Mouse (Mus musculus): Measurements from ENCODE around the gene Spint2. TPM values are rescaled to one million over a fixed set of nuclear protein-coding genes. Genes with fewer than 3 reads are reported as not detected.

Spint2 gene
- polyA plus RNA-seq, 1 experiment from 2014 or later, result 239 TPM

DNA sequence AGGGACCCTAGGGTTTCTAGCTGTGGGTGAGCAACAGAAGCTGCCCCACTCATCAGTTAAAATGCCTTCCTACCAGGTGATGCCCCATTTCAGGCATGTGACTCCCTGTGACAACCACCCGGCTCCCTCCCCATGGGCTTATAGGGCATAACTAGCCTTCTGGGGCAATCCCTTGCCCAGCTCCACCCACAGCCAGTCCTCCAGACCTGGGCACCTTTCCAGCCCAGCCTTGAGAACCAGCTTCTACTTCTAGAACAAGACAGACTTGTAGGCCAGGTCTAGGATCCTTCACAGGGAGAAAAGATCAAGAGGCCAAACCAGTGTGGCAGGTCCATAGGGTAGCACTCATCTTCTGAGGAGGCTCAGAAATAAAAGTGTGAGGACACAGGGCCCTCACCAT lies 24.3 kb downstream of the Spint2 start:
- ATAC-seq (ENCODE audit: low FRiP score, low TSS enrichment), result no peak
- H3K4me3 ChIP-seq (ENCODE audit: low read length), result no peak overlapping the region
- no peak overlapping the region for H3K4me2 ChIP-seq (replicated peaks; ENCODE audit: low read depth, low read length)
- no peak overlapping the region for H3K27ac ChIP-seq (ENCODE audit: low read depth, low read length)
- H3K27me3 ChIP-seq (ENCODE audit: control insufficient read depth, insufficient read depth, low read length), result no peaks in the 10 kb centered on the region
- H3K4me1 ChIP-seq (ENCODE audit: control insufficient read depth, insufficient read depth, low read length), result peaks cover 21% of the 10 kb centered on the region; the same call in 1 of the 2 replicates
- H3K9ac ChIP-seq (ENCODE audit: low read depth, low read length), result no peak overlapping the region
- no peaks in the 10 kb centered on the region for H3K9me3 ChIP-seq (ENCODE audit: control insufficient read depth, low read length)
- WGBS, result 94% methylated on average over 1 of the region's 1 CpGs
- no peaks in the 10 kb centered on the region; the same call in 1 of the 2 replicates for H3K36me3 ChIP-seq (ENCODE audit: control insufficient read depth, insufficient read depth, low read length)

DNA sequence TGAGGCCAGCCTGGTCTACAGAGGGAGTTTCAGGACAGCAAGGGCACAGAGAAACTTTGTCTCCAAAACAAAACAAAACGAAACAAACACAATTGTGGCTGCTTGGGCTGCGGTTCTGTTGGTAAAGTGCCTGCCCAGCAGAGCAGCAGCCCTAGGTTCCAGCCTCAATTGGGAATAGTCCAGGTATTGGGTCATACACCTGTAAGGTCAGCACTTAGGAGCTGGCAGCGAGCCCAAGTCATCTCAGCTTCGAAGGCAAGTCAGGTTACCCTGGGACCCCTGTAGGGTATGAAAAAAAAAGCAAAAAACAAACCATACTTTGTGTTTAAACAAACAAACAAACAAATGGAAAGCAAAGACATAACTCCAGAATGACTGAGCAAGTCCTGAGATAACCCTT lies 25.8 kb downstream of the Spint2 start:
- Histone ChIP-seq H3K27me3 (ENCODE audit: control insufficient read depth, insufficient read depth, low read length) (no peaks in the 10 kb centered on the region), H3K36me3 (ENCODE audit: control insufficient read depth, insufficient read depth, low read length) (no peaks in the 10 kb centered on the region; the same call in 1 of the 2 replicates), H3K27ac (ENCODE audit: low read depth, low read length) (no peak overlapping the region), H3K9ac (ENCODE audit: low read depth, low read length) (no peak overlapping the region), H3K4me2 (replicated peaks; ENCODE audit: low read depth, low read length) (no peak overlapping the region), H3K9me3 (ENCODE audit: control insufficient read depth, low read length) (no peaks in the 10 kb centered on the region), H3K4me3 (ENCODE audit: low read length) (no peak overlapping the region), H3K4me1 (ENCODE audit: control insufficient read depth, insufficient read depth, low read length) (peaks cover 16% of the 10 kb centered on the region; the same call in 1 of the 2 replicates)
- ATAC-seq (ENCODE audit: low FRiP score, low TSS enrichment), result no peak
- WGBS, result 89% methylated on average over 4 of the region's 4 CpGs

DNA sequence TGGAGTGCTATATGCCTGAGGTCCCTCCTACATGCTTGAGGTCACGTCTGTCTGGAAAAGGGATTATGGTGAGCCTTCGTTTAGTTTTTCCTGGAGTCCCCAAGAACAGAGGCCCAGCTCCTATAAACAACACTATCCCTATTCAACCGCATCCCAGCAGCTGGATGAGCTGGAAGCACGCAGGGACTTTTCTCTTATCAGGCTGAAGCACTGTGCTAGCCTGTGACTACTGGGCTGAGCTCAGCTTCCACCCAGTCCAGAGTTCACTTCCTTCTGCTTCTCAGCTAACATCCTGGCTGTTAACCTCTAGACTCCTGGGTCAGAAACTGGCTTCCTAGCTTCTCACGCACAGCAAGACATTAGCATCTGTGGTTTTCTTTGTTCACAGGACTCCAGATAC lies 27.9 kb downstream of the Spint2 start:
- no peak overlapping the region for H3K4me3 ChIP-seq (ENCODE audit: low read length)
- no peaks in the 10 kb centered on the region for H3K9me3 ChIP-seq (ENCODE audit: control insufficient read depth, low read length)
- no peak for ATAC-seq (ENCODE audit: low FRiP score, low TSS enrichment)
- peaks cover 5% of the 10 kb centered on the region; the same call in 1 of the 2 replicates for H3K27me3 ChIP-seq (ENCODE audit: control insufficient read depth, insufficient read depth, low read length)
- no peak overlapping the region for H3K27ac ChIP-seq (ENCODE audit: low read depth, low read length)
- H3K9ac ChIP-seq (ENCODE audit: low read depth, low read length), result no peak overlapping the region
- H3K4me1 ChIP-seq (ENCODE audit: control insufficient read depth, insufficient read depth, low read length), result peaks cover 13% of the 10 kb centered on the region; the same call in 1 of the 2 replicates
- no peak overlapping the region for H3K4me2 ChIP-seq (replicated peaks; ENCODE audit: low read depth, low read length)
- 28% methylated on average over 5 of the region's 5 CpGs for WGBS
- no peaks in the 10 kb centered on the region; the same call in 1 of the 2 replicates for H3K36me3 ChIP-seq (ENCODE audit: control insufficient read depth, insufficient read depth, low read length)

DNA sequence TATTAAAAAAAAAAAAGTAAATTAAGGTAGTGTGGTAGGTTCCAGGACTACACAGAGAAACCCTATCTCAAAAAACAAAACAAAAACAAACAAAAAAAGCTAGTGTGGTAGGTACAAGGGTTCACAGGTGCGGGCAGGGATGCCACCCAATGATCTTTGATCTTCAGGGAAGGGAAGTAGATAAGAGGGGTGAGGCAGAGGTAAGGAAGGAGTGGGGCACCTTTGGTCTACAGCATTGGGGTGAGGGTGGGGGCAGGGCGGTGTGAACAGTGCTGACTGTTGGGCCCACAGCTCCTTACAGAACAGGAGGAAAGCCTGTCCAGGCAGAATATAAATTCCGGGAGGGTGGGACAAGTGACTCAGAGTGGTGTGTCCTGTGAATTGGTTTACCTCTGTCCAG lies 30.5 kb downstream of the Spint2 start:
- Histone ChIP-seq H3K27ac (ENCODE audit: low read depth, low read length) (no peak overlapping the region), H3K27me3 (ENCODE audit: control insufficient read depth, insufficient read depth, low read length) (peaks cover 5% of the 10 kb centered on the region; the same call in 1 of the 2 replicates), H3K9ac (ENCODE audit: low read depth, low read length) (no peak overlapping the region), H3K9me3 (ENCODE audit: control insufficient read depth, low read length) (no peaks in the 10 kb centered on the region), H3K4me2 (replicated peaks; ENCODE audit: low read depth, low read length) (no peak overlapping the region), H3K4me3 (ENCODE audit: low read length) (no peak overlapping the region), H3K36me3 (ENCODE audit: control insufficient read depth, insufficient read depth, low read length) (peaks cover 2% of the 10 kb centered on the region; the same call in 1 of the 2 replicates), H3K4me1 (ENCODE audit: control insufficient read depth, insufficient read depth, low read length) (peaks cover 25% of the 10 kb centered on the region)
- WGBS, result 87% methylated on average over 3 of the region's 3 CpGs
- ATAC-seq (ENCODE audit: low FRiP score, low TSS enrichment), result no peak

DNA sequence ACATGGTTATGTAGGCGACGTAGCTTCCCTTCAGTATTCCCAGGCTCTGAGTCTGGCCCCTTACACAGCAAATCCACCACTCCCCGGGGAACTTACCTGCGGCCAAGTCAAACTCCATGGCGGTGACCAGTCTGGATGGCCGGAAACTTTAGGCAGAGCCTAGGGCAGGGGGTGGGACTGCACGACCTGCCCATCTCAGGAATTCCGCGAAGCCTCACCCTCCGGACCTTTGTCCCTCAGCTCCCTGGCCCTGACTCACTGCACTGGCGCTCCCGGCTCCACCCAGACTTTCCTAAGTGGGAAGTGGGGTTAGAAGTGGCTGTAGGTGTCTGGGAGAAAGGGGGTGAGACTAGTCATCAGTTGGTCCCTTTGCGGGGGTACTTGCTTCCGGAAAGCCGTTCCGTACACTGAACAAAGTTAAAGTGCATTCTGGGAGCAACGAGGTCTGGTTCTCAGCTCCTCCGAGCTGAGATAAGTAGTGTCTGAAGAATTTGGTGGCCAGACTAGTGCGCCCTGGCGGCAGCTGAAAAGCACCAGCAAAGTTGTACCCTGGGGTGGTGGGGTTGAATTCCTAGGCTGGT lies 33.4 kb downstream of the Spint2 start, which contains the start of gene 2200002D01Rik:
2200002D01Rik (minus strand) TSS at position 206 of the 581 bp plus-strand sequence.
- Histone ChIP-seq H3K36me3 (ENCODE audit: control insufficient read depth, insufficient read depth, low read length) (peaks cover 19% of the 10 kb centered on the region; the same call in 1 of the 2 replicates), H3K27me3 (ENCODE audit: control insufficient read depth, insufficient read depth, low read length) (peaks cover 5% of the 10 kb centered on the region; the same call in 1 of the 2 replicates), H3K4me2 (replicated peaks; ENCODE audit: low read depth, low read length) (peak within 1 kb of the TSS; percentile 59), H3K4me3 (ENCODE audit: low read length) (peak within 1 kb of the TSS; percentile 28), H3K27ac (ENCODE audit: low read depth, low read length) (peak within 1 kb of the TSS; percentile 37; the same call in 1 of the 2 replicates), H3K9ac (ENCODE audit: low read depth, low read length) (peak within 1 kb of the TSS; percentile 48), H3K9me3 (ENCODE audit: control insufficient read depth, low read length) (no peaks in the 10 kb centered on the region), H3K4me1 (ENCODE audit: control insufficient read depth, insufficient read depth, low read length) (peaks cover 16% of the 10 kb centered on the region)
- WGBS, result 10% methylated on average over 20 of the region's 20 CpGs
- ATAC-seq (ENCODE audit: low FRiP score, low TSS enrichment), result peak; percentile 20

DNA sequence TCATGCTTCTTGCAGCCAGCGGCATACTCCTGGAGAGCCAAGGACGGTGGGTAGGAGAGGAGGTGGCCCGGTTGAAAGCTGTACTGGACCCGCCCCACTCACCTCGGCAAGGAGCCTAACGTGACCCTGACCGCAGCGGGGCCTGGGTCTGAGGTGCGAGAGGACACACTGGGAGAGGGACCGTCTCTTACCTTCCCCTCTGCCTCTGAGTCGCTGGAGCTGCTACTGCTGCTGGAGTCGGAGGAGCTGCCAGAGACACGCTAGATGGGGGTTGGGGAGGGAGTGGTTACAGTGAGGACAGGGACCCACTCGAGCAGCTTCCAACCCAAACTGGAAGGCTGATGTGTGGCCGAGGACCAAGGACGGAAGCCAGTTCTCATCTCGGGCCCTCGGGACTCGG lies 34.0 kb downstream of the Spint2 start:
- peak overlapping the region; percentile 28 for H3K4me3 ChIP-seq (ENCODE audit: low read length)
- WGBS, result 12% methylated on average over 19 of the region's 19 CpGs
- H3K27ac ChIP-seq (ENCODE audit: low read depth, low read length), result no peak overlapping the region
- peak overlapping the region; percentile 59 for H3K4me2 ChIP-seq (replicated peaks; ENCODE audit: low read depth, low read length)
- H3K9ac ChIP-seq (ENCODE audit: low read depth, low read length), result peak overlapping the region; percentile 48; the same call in 1 of the 2 replicates
- peaks cover 16% of the 10 kb centered on the region for H3K4me1 ChIP-seq (ENCODE audit: control insufficient read depth, insufficient read depth, low read length)
- H3K9me3 ChIP-seq (ENCODE audit: control insufficient read depth, low read length), result no peaks in the 10 kb centered on the region
- peak; percentile 18; the same call in 1 of the 2 replicates for ATAC-seq (ENCODE audit: low FRiP score, low TSS enrichment)
- peaks cover 5% of the 10 kb centered on the region; the same call in 1 of the 2 replicates for H3K27me3 ChIP-seq (ENCODE audit: control insufficient read depth, insufficient read depth, low read length)
- peaks cover 19% of the 10 kb centered on the region; the same call in 1 of the 2 replicates for H3K36me3 ChIP-seq (ENCODE audit: control insufficient read depth, insufficient read depth, low read length)

DNA sequence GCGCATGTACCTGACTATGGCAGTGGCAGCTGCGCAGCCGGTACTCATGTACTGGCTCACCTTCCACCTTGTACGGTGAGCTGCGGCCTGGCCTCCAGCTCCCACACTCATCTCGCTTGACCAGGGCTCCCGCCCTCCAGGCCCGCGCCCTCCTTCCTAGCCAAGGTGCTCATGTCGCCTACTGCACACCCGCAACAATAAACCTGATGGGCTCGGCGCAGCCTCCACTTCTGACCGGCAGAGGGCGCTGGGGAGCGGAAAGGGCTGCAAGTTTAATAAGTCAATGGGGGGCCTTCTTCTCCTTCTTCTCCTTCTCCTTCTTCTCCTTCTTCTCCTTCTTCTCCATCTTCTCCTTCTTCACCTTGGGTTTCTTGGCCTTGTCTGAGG lies 34.4 kb downstream of the Spint2 start:
- no peaks in the 10 kb centered on the region for H3K9me3 ChIP-seq (ENCODE audit: control insufficient read depth, low read length)
- H3K9ac ChIP-seq (ENCODE audit: low read depth, low read length), result peak overlapping the region; percentile 48; the same call in 1 of the 2 replicates
- H3K27me3 ChIP-seq (ENCODE audit: control insufficient read depth, insufficient read depth, low read length), result peaks cover 5% of the 10 kb centered on the region; the same call in 1 of the 2 replicates
- H3K4me1 ChIP-seq (ENCODE audit: control insufficient read depth, insufficient read depth, low read length), result peaks cover 16% of the 10 kb centered on the region
- WGBS, result 26% methylated on average over 16 of the region's 16 CpGs
- no peak for ATAC-seq (ENCODE audit: low FRiP score, low TSS enrichment)
- H3K36me3 ChIP-seq (ENCODE audit: control insufficient read depth, insufficient read depth, low read length), result peaks cover 19% of the 10 kb centered on the region; the same call in 1 of the 2 replicates
- H3K4me3 ChIP-seq (ENCODE audit: low read length), result peak overlapping the region; percentile 28
- peak overlapping the region; percentile 59 for H3K4me2 ChIP-seq (replicated peaks; ENCODE audit: low read depth, low read length)
- no peak overlapping the region for H3K27ac ChIP-seq (ENCODE audit: low read depth, low read length)

DNA sequence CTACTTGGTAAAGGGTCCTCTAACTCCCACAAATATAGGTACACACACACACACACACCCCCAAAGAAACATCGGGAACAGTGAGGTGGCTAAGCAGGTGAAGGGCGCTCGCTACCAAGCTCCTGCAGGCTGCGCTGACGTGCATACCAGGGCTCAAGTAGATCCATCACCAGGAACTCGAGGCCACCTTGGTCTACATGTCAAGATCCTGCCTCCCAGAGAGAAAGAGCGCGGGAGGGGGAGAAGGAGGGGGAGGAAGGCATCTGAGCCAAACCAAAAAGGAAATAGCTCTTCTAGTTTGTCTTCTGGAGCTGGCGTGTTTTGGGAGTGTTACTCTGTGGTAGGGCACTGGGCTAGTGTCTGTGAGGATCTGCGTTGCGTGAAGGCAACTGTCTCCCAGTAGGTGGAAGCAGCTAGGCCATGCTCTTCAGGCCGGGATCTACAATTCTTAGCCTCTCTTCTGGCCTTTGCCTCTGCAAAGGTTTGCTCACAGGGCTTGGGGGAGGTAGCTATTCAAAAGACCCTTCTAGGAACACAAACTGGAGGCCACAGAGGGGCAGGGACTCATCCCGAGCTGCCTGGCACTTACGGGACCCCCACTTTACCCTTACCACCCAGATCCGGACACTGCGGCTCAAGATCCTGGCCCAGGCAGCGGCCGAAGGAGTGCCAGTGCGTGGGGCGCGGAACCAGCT lies 34.9 kb downstream of the Spint2 start:
- H3K9me3 ChIP-seq (ENCODE audit: control insufficient read depth, low read length), result no peaks in the 10 kb centered on the region
- H3K9ac ChIP-seq (ENCODE audit: low read depth, low read length), result no peak overlapping the region
- H3K36me3 ChIP-seq (ENCODE audit: control insufficient read depth, insufficient read depth, low read length), result peaks cover 19% of the 10 kb centered on the region; the same call in 1 of the 2 replicates
- H3K4me3 ChIP-seq (ENCODE audit: low read length), result no peak overlapping the region
- peaks cover 5% of the 10 kb centered on the region; the same call in 1 of the 2 replicates for H3K27me3 ChIP-seq (ENCODE audit: control insufficient read depth, insufficient read depth, low read length)
- peaks cover 16% of the 10 kb centered on the region for H3K4me1 ChIP-seq (ENCODE audit: control insufficient read depth, insufficient read depth, low read length)
- 82% methylated on average over 21 of the region's 21 CpGs for WGBS
- no peak for ATAC-seq (ENCODE audit: low FRiP score, low TSS enrichment)
- H3K27ac ChIP-seq (ENCODE audit: low read depth, low read length), result no peak overlapping the region
- H3K4me2 ChIP-seq (replicated peaks; ENCODE audit: low read depth, low read length), result no peak overlapping the region

DNA sequence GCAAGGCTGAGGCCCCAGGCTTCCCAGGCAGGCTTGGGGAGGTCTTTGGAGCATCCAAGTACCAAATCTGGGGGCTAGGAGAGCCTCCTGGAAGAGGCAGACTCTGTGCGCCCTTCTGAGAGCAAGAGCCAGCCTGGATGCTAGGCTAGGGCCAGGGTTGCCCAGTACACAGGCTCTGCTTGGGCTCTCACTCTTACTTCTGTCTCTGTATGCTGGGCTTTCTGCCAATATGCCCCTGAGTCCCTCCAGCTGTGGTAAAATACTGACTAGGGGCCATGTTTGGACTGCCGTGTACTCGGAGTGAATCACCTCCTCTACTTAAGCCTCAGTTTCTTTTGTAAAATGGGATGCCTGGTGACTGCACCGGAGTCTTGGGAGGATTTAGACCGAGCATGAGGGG lies 35.7 kb downstream of the Spint2 start:
- Histone ChIP-seq H3K9me3 (ENCODE audit: control insufficient read depth, low read length) (no peaks in the 10 kb centered on the region), H3K4me3 (ENCODE audit: low read length) (no peak overlapping the region), H3K27me3 (ENCODE audit: control insufficient read depth, insufficient read depth, low read length) (peaks cover 5% of the 10 kb centered on the region; the same call in 1 of the 2 replicates), H3K4me2 (replicated peaks; ENCODE audit: low read depth, low read length) (no peak overlapping the region), H3K36me3 (ENCODE audit: control insufficient read depth, insufficient read depth, low read length) (peaks cover 19% of the 10 kb centered on the region; the same call in 1 of the 2 replicates), H3K4me1 (ENCODE audit: control insufficient read depth, insufficient read depth, low read length) (peaks cover 16% of the 10 kb centered on the region), H3K9ac (ENCODE audit: low read depth, low read length) (no peak overlapping the region), H3K27ac (ENCODE audit: low read depth, low read length) (no peak overlapping the region)
- no peak for ATAC-seq (ENCODE audit: low FRiP score, low TSS enrichment)
- 92% methylated on average over 5 of the region's 5 CpGs for WGBS
